Mouse (Mus musculus): Measurements from ENCODE around the gene 1810055G02Rik. TPM values are rescaled to one million over a fixed set of nuclear protein-coding genes. Genes with fewer than 3 reads are reported as not detected.
A peak's percentile ranks its signal among the peaks of the same experiment; 100 is the strongest.

The 1810055G02Rik gene
- polyA plus RNA-seq, 1 experiment from 2014 or later, result 33.0 TPM

- ATAC-seq (ENCODE audit: insufficient number of reproducible peaks, insufficient read depth, low FRiP score, low TSS enrichment, low read depth), result no peak
- H3K9ac ChIP-seq (replicated peaks), result no peak overlapping the region
- WGBS, result 89% methylated on average over 7 of the region's 7 CpGs
- H3K4me3 ChIP-seq (replicated peaks), result no peak overlapping the region
- H3K4me1 ChIP-seq (replicated peaks), result peaks cover 4% of the 10 kb centered on the region; the same call in 1 of the 2 replicates
- peak overlapping the region; percentile 60 for H3K4me2 ChIP-seq
- no peak overlapping the region for H3K27ac ChIP-seq
- H3K36me3 ChIP-seq, result no peaks in the 10 kb centered on the region
- peaks cover 7% of the 10 kb centered on the region; the same call in 1 of the 2 replicates for H3K9me3 ChIP-seq
- no peaks in the 10 kb centered on the region for H3K27me3 ChIP-seq
Measured at GRCm38 (mm10) chr19:3743362-3743761, 35.3 kb downstream of the 1810055G02Rik start.

DNA sequence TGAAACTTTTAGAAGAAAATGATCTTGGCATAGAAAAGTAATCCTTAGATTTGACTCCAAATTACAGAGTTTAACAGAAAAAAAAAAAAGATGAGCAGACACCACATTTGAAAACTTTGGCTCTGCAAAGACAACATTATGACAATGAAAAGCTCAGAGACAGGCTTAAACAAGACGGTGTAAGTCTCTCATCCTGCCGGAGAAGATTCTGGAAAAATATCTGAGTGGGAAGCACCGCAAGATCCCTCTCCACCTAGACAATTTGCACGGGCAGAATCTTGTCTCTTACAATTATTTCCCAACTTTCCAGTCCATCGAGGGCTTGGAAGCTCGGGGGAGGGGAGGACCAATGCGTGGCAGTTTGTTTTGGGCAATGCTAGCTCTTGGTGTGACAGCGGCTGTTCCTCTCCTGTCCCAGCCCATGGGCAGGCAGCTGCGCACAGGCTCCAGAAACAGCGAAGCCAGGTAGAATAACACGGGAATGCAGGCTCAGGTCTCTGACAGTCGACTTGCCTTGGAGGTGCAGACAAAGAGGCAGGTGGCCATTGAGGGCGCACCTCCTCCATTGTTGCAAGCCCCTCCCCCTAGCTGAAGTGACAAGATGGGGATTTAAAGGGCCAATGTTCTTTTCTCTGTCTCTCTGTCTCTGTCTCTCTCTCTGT lies 35.9 kb downstream of the 1810055G02Rik start:
- Histone ChIP-seq H3K4me2 (peak overlapping the region; percentile 60), H3K27me3 (no peaks in the 10 kb centered on the region), H3K4me3 (replicated peaks) (peak overlapping the region; percentile 50), H3K4me1 (replicated peaks) (peaks cover 4% of the 10 kb centered on the region; the same call in 1 of the 2 replicates), H3K36me3 (no peaks in the 10 kb centered on the region), H3K27ac (peak overlapping the region; percentile 74), H3K9ac (replicated peaks) (peak overlapping the region; percentile 72), H3K9me3 (peaks cover 10% of the 10 kb centered on the region; the same call in 1 of the 2 replicates)
- ATAC-seq (ENCODE audit: insufficient number of reproducible peaks, insufficient read depth, low FRiP score, low TSS enrichment, low read depth), result no peak
- 5% methylated on average over 13 of the region's 13 CpGs for WGBS

GRCm38 (mm10) chr19:3752621-3753239 lies 44.6 kb downstream of the 1810055G02Rik start:
- no peaks in the 10 kb centered on the region for H3K4me1 ChIP-seq (replicated peaks)
- H3K4me3 ChIP-seq (replicated peaks), result no peak overlapping the region
- no peaks in the 10 kb centered on the region for H3K36me3 ChIP-seq
- peaks cover 5% of the 10 kb centered on the region; the same call in 1 of the 2 replicates for H3K27me3 ChIP-seq
- H3K9me3 ChIP-seq, result peaks cover 5% of the 10 kb centered on the region; the same call in 1 of the 2 replicates
- no peak overlapping the region for H3K4me2 ChIP-seq
- no peak for ATAC-seq (ENCODE audit: insufficient number of reproducible peaks, insufficient read depth, low FRiP score, low TSS enrichment, low read depth)
- H3K9ac ChIP-seq (replicated peaks), result no peak overlapping the region
- no peak overlapping the region for H3K27ac ChIP-seq
- 46% methylated on average over 8 of the region's 8 CpGs for WGBS

DNA sequence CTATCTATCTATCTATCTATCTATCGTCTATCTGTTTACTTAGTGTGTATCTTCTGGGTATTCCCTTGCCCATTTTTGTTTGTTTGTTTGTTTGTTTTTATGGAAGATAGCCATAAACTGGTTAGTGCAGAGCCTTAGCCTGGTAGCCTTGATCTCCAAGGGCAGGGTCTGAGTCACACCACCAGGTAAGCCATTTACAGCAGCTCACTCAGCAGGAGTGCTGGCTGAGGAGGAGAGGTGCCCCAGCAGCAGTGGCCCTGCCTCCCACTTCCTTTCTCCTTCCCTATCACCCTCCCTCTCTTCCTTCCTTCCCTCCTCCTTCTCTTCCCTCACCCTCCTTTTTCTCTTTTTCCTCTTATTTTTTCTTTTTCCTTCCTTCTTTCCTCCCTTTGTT lies 45.1 kb downstream of the 1810055G02Rik start:
- 86% methylated on average over 1 of the region's 1 CpGs for WGBS
- no peak for ATAC-seq (ENCODE audit: insufficient number of reproducible peaks, insufficient read depth, low FRiP score, low TSS enrichment, low read depth)
- no peak overlapping the region for H3K9ac ChIP-seq (replicated peaks)

GRCm38 (mm10) chr19:3753738-3754137 lies 45.6 kb downstream of the 1810055G02Rik start:
- no peak for ATAC-seq (ENCODE audit: insufficient number of reproducible peaks, insufficient read depth, low FRiP score, low TSS enrichment, low read depth)
- no peak overlapping the region for H3K4me2 ChIP-seq
- peaks cover 5% of the 10 kb centered on the region; the same call in 1 of the 2 replicates for H3K27me3 ChIP-seq

More for the DNA sequence above, 45.1 kb downstream of the 1810055G02Rik start:
- H3K4me3 ChIP-seq (replicated peaks), result no peak overlapping the region
- no peak overlapping the region for H3K27ac ChIP-seq
- peaks cover 5% of the 10 kb centered on the region; the same call in 1 of the 2 replicates for H3K27me3 ChIP-seq
- H3K4me2 ChIP-seq, result no peak overlapping the region
- H3K36me3 ChIP-seq, result no peaks in the 10 kb centered on the region
- H3K4me1 ChIP-seq (replicated peaks), result no peaks in the 10 kb centered on the region
- H3K9me3 ChIP-seq, result peaks cover 4% of the 10 kb centered on the region; the same call in 1 of the 2 replicates

GRCm38 (mm10) chr19:3757861-3758260 lies 49.8 kb downstream of the 1810055G02Rik start:
- no peak for ATAC-seq (ENCODE audit: insufficient number of reproducible peaks, insufficient read depth, low FRiP score, low TSS enrichment, low read depth)
- 63% methylated on average over 1 of the region's 1 CpGs for WGBS

More at GRCm38 (mm10) chr19:3753738-3754137, 45.6 kb downstream of the 1810055G02Rik start:
- Histone ChIP-seq H3K9me3 (no peaks in the 10 kb centered on the region), H3K9ac (replicated peaks) (no peak overlapping the region), H3K27ac (no peak overlapping the region), H3K4me1 (replicated peaks) (no peaks in the 10 kb centered on the region), H3K4me3 (replicated peaks) (no peak overlapping the region), H3K36me3 (no peaks in the 10 kb centered on the region)
- 55% methylated on average over 8 of the region's 8 CpGs for WGBS

GRCm38 (mm10) chr19:3765221-3765820 lies 57.2 kb downstream of the 1810055G02Rik start:
- no peak overlapping the region for H3K4me3 ChIP-seq (replicated peaks)
- WGBS, result 75% methylated on average over 4 of the region's 4 CpGs
- no peak overlapping the region for H3K27ac ChIP-seq
- H3K9ac ChIP-seq (replicated peaks), result no peak overlapping the region
- H3K9me3 ChIP-seq, result no peaks in the 10 kb centered on the region
- no peak for ATAC-seq (ENCODE audit: insufficient number of reproducible peaks, insufficient read depth, low FRiP score, low TSS enrichment, low read depth)
- H3K36me3 ChIP-seq, result 0 out of 2 replicates have a peak, but pooled peaks cover 6% of the 10 kb centered on the region
- peaks cover 18% of the 10 kb centered on the region for H3K4me1 ChIP-seq (replicated peaks)
- H3K27me3 ChIP-seq, result no peaks in the 10 kb centered on the region
- H3K4me2 ChIP-seq, result no peak overlapping the region

More at GRCm38 (mm10) chr19:3757861-3758260, 49.8 kb downstream of the 1810055G02Rik start:
- Histone ChIP-seq H3K36me3 (no peaks in the 10 kb centered on the region), H3K4me1 (replicated peaks) (no peaks in the 10 kb centered on the region), H3K4me3 (replicated peaks) (no peak overlapping the region), H3K9me3 (no peaks in the 10 kb centered on the region), H3K27ac (no peak overlapping the region), H3K27me3 (peaks cover under 1% of the 10 kb centered on the region; the same call in 1 of the 2 replicates), H3K9ac (replicated peaks) (no peak overlapping the region), H3K4me2 (no peak overlapping the region)

- Histone ChIP-seq H3K9me3 (no peaks in the 10 kb centered on the region), H3K4me1 (replicated peaks) (peaks cover 19% of the 10 kb centered on the region), H3K4me3 (replicated peaks) (no peak overlapping the region), H3K9ac (replicated peaks) (no peak overlapping the region), H3K36me3 (0 out of 2 replicates have a peak, but pooled peaks cover 6% of the 10 kb centered on the region), H3K27me3 (no peaks in the 10 kb centered on the region), H3K4me2 (peak overlapping the region; percentile 87), H3K27ac (no peak overlapping the region)
- 90% methylated on average over 5 of the region's 5 CpGs for WGBS
- no peak for ATAC-seq (ENCODE audit: insufficient number of reproducible peaks, insufficient read depth, low FRiP score, low TSS enrichment, low read depth)
Measured at GRCm38 (mm10) chr19:3766378-3766777, 58.3 kb downstream of the 1810055G02Rik start.

- Histone ChIP-seq H3K27ac (peak within 1 kb of the TSS; percentile 100), H3K36me3 (0 out of 2 replicates have a peak, but pooled peaks cover 6% of the 10 kb centered on the region), H3K4me1 (replicated peaks) (peaks cover 19% of the 10 kb centered on the region), H3K27me3 (no peaks in the 10 kb centered on the region), H3K4me2 (peak within 1 kb of the TSS; percentile 87), H3K9me3 (no peaks in the 10 kb centered on the region), H3K4me3 (replicated peaks) (peak within 1 kb of the TSS; percentile 98), H3K9ac (replicated peaks) (peak within 1 kb of the TSS; percentile 100)
- peak; percentile 39; the same call in 1 of the 2 replicates for ATAC-seq (ENCODE audit: insufficient number of reproducible peaks, insufficient read depth, low FRiP score, low TSS enrichment, low read depth)
- WGBS, result 1% methylated on average over 39 of the region's 39 CpGs
Measured at GRCm38 (mm10) chr19:3767276-3767780, 59.2 kb downstream of the 1810055G02Rik start, which contains the start of gene Kmt5b. TSS of gene Kmt5b (plus strand) at chr19:3767421.
